Mouse (Mus musculus): ENCODE measurements around the gene Rwdd1. TPM values are rescaled to one million over a fixed set of nuclear protein-coding genes. Genes with fewer than 3 reads are reported as not detected.

The Rwdd1 gene
- total and polyA plus RNA-seq, 3 experiments: 186 to 293 (median 235) TPM

Other genes starting within 250 kb of the Rwdd1 start
- not detected in 2 replicates for gene Sult3a2, start 232.9 kb downstream of the Rwdd1 start, total RNA-seq (2012; rRNA removed)
- gene Sult3a2, start 232.9 kb downstream of the Rwdd1 start, total RNA-seq (2014; rRNA removed): not detected in 2 replicates
- not detected in 2 replicates for gene Sult3a2, start 232.9 kb downstream of the Rwdd1 start, polyA plus RNA-seq (2012; ENCODE audit: insufficient read length, low read depth)
- gene Sult3a1, start 161.9 kb downstream of the Rwdd1 start, total RNA-seq (2012; rRNA removed): not detected in 2 replicates
- not detected in 2 replicates for gene Sult3a1, start 161.9 kb downstream of the Rwdd1 start, total RNA-seq (2014; rRNA removed)
- not detected in 2 replicates for gene Sult3a1, start 161.9 kb downstream of the Rwdd1 start, polyA plus RNA-seq (2012; ENCODE audit: insufficient read length, low read depth)
- not detected in 2 replicates for gene Rsph4a, start 114.5 kb downstream of the Rwdd1 start, total RNA-seq (2012; rRNA removed)
- not detected in 2 replicates for gene Rsph4a, start 114.5 kb downstream of the Rwdd1 start, total RNA-seq (2014; rRNA removed)
- not detected in 2 replicates for gene Rsph4a, start 114.5 kb downstream of the Rwdd1 start, polyA plus RNA-seq (2012; ENCODE audit: insufficient read length, low read depth)
- gene Zup1, start 68.4 kb downstream of the Rwdd1 start, total RNA-seq (2012; rRNA removed): 12.2 and 14.6 TPM in 2 replicates
- 21.7 and 23.5 TPM in 2 replicates for gene Zup1, start 68.4 kb downstream of the Rwdd1 start, total RNA-seq (2014; rRNA removed)
- gene Zup1, start 68.4 kb downstream of the Rwdd1 start, polyA plus RNA-seq (2012; ENCODE audit: insufficient read length, low read depth): 12.1 and 14.3 TPM in 2 replicates
- not detected in 2 replicates for gene Trappc3l, start 18.0 kb upstream of the Rwdd1 start, total RNA-seq (2012; rRNA removed)
- gene Trappc3l, start 18.0 kb upstream of the Rwdd1 start, total RNA-seq (2014; rRNA removed): not detected in 2 replicates
- not detected in 2 replicates for gene Trappc3l, start 18.0 kb upstream of the Rwdd1 start, polyA plus RNA-seq (2012; ENCODE audit: insufficient read length, low read depth)
- gene Calhm4, start 24.7 kb upstream of the Rwdd1 start, total RNA-seq (2012; rRNA removed): 0.04 TPM in 1 of 2 replicates, not detected in the other
- gene Calhm4, start 24.7 kb upstream of the Rwdd1 start, total RNA-seq (2014; rRNA removed): not detected in 2 replicates
- gene Calhm4, start 24.7 kb upstream of the Rwdd1 start, polyA plus RNA-seq (2012; ENCODE audit: insufficient read length, low read depth): not detected in 2 replicates
- gene Calhm5, start 76.9 kb upstream of the Rwdd1 start, total RNA-seq (2012; rRNA removed): 0.04 TPM in 1 of 2 replicates, not detected in the other
- gene Calhm5, start 76.9 kb upstream of the Rwdd1 start, total RNA-seq (2014; rRNA removed): 0.28 TPM in 2 replicates
- gene Calhm5, start 76.9 kb upstream of the Rwdd1 start, polyA plus RNA-seq (2012; ENCODE audit: insufficient read length, low read depth): 0.05 and 0.09 TPM in 2 replicates
- 0.17 and 0.21 TPM in 2 replicates for gene Calhm6, start 108.4 kb upstream of the Rwdd1 start, total RNA-seq (2012; rRNA removed)
- gene Calhm6, start 108.4 kb upstream of the Rwdd1 start, total RNA-seq (2014; rRNA removed): 0.38 and 0.58 TPM in 2 replicates
- gene Calhm6, start 108.4 kb upstream of the Rwdd1 start, polyA plus RNA-seq (2012; ENCODE audit: insufficient read length, low read depth): 0.29 and 0.30 TPM in 2 replicates
- gene Dse, start 188.1 kb upstream of the Rwdd1 start, total RNA-seq (2012; rRNA removed): not detected in 2 replicates
- 0.15 and 0.16 TPM in 2 replicates for gene Dse, start 188.1 kb upstream of the Rwdd1 start, total RNA-seq (2014; rRNA removed)
- 0.10 TPM in 1 of 2 replicates, not detected in the other for gene Dse, start 188.1 kb upstream of the Rwdd1 start, polyA plus RNA-seq (2012; ENCODE audit: insufficient read length, low read depth)